Mouse (Mus musculus) G1E (cell line): ENCODE results near the gene Epn2.

Experiments used
- CTCF ChIP-seq: IDR thresholded peaks from 2 replicates; pipeline ENCODE4 v1.5.1; 2012; ENCODE audit warnings: low read depth, low read length, inconsistent platforms, mixed read lengths
- GATA1 ChIP-seq: IDR thresholded peaks from 2 replicates; pipeline ENCODE4 v1.6.1; 2012; ENCODE audit warnings: borderline replicate concordance, low read length, inconsistent platforms, mixed read lengths
- POLR2AphosphoS5 ChIP-seq: IDR thresholded peaks from 2 replicates; pipeline ENCODE4 v1.6.1; 2012; ENCODE audit warnings: low read depth, low read length, inconsistent platforms; ENCODE audit not compliant: insufficient replicate concordance
- TAL1 ChIP-seq: conservative IDR thresholded peaks from 2 replicates; pipeline ENCODE4 v1.6.1; 2012; ENCODE audit warnings: low read depth, low read length, inconsistent platforms, mixed read lengths

- no peak for TF ChIP-seq TAL1
- no peak for TF ChIP-seq GATA1
- TF ChIP-seq CTCF: no peak
- no peak for TF ChIP-seq POLR2AphosphoS5
These were observed 18.9 kb upstream of the Epn2 start for GRCm38 (mm10) chr11:61598367-61598766.
